Mouse (Mus musculus): ENCODE data around the gene Armcx3. TPM values are rescaled to one million over a fixed set of nuclear protein-coding genes. Genes with fewer than 3 reads are reported as not detected.

Armcx3 gene
- total and polyA plus RNA-seq, 2 experiments from 2014 or later = 49.4 to 75.0 TPM

DNA sequence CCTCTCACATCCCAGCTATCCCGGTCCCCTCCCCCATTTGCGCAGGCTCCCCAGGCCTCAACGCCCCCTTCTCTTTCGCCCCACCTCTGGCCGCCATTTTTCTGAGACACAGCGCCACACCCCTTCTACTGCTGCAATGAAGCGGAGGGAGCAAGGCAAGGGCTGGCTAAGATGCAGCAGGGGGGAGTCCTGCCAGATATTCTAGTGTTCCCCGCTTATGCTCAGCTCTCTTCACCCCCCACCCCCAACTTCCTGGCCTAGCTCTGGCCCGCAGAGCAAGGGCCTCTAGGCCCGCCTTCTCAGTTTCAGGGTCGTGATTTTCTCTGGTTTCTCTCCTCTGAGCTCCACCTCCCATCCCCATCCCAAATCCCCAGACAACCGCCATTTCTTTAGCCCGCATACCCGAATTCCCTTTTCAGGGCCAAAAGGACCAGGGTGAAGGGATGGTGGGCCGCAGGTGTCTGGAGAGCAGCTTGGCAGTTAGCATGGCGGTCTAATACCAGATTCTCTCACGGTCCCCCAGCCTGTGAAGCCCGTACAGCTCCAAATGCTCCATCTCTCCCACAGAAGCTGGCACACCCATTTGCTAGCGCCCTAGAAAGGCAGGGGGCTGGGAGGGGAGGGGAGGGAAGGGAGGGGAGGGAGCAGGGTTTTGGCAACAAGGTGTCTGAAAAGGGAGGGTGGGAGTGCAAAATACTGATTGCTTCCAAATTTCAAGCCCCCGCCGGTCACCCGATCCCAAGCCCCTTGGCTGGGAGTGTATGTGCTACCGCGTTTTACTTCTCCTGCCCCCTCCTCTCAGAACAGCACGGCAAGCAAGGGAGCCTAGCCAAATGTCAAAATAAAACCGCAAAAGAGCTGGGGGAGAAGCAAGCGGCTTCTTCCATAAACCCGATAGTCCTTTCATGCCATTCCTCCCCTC, 51.7 kb downstream of the Armcx3 start:
- Histone ChIP-seq H3K4me3 (ENCODE audit: low read depth, low read length) (peak overlapping the region; percentile 55), H3K27ac (ENCODE audit: low read depth, low read length) (peak overlapping the region; percentile 89), H3K27me3 (ENCODE audit: insufficient read depth, low read length) (no peaks in the 10 kb centered on the region), H3K4me1 (ENCODE audit: insufficient read depth, low read length) (no peaks in the 10 kb centered on the region), H3K9ac (replicated peaks; ENCODE audit: low read length, poor library complexity, severe bottlenecking) (peak overlapping the region; percentile 74), H3K4me2 (ENCODE audit: low read depth, low read length, poor library complexity, severe bottlenecking) (peak overlapping the region; percentile 51), H3K9me3 (ENCODE audit: low read length) (no peaks in the 10 kb centered on the region), H3K36me3 (ENCODE audit: insufficient read depth, low read length) (peaks cover 10% of the 10 kb centered on the region; the same call in 1 of the 2 replicates)
- DNase-seq (ENCODE audit: low spot score) (peak; percentile 63), ATAC-seq (ENCODE audit: low FRiP score) (peak; percentile 82)
- peak; percentile 35 for TF ChIP-seq CTCF (IDR thresholded peaks at IDR 0.05)
- whole genome bisulfite sequencing = 15% methylated on average over 27 of the region's 28 CpGs

DNA sequence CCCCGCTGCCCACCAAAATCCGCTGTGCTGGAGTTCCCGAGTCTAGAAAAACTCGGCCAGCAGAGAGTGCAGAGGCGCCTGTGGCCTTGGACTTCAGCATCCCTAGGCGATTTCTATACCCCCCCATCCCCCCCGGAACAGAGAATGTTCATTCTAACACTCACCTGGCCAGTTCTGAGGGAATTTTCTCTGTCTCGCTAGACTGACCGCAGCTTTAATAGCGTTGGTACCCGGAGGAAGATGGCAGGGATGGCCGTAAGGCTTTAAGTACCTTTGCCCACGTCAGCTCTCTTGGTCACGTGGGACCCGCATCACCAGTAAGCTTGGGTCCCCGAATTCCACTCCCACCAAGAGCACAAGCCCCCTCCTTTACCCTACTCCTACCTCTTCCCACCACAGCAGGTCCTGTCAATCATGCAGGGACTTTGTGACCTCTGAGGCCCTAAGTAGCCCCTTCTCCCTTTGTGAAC, 52.4 kb downstream of the Armcx3 start, which contains the start of gene Armcx2:
Armcx2 (minus strand) TSS at position 467 of the 470 bp plus-strand sequence.
- Histone ChIP-seq H3K4me3 (ENCODE audit: low read depth, low read length) (peak within 1 kb of the TSS; percentile 55), H3K9me3 (ENCODE audit: low read length) (no peaks in the 10 kb centered on the region), H3K27me3 (ENCODE audit: insufficient read depth, low read length) (no peaks in the 10 kb centered on the region), H3K9ac (replicated peaks; ENCODE audit: low read length, poor library complexity, severe bottlenecking) (peak within 1 kb of the TSS; percentile 74), H3K4me2 (ENCODE audit: low read depth, low read length, poor library complexity, severe bottlenecking) (peak within 1 kb of the TSS; percentile 51), H3K36me3 (ENCODE audit: insufficient read depth, low read length) (peaks cover 10% of the 10 kb centered on the region; the same call in 1 of the 2 replicates), H3K4me1 (ENCODE audit: insufficient read depth, low read length) (no peaks in the 10 kb centered on the region), H3K27ac (ENCODE audit: low read depth, low read length) (peak within 1 kb of the TSS; percentile 89)
- TF ChIP-seq CTCF (IDR thresholded peaks at IDR 0.05) = no peak
- 25% methylated on average over 12 of the region's 16 CpGs for WGBS
- peak; percentile 92 for ATAC-seq (ENCODE audit: low FRiP score)
- peak; percentile 87 for DNase-seq (ENCODE audit: low spot score)

Small RNA genes lying within 50 kb of the gene (microRNA-seq; reads per million reads assigned to microRNA genes)
- not detected for gene Mir7093 (ENCODE audit: borderline number of aligned reads)

Other genes starting within 250 kb of the Armcx3 start
- gene Timm8a1, start 214.7 kb upstream of the Armcx3 start, total RNA-seq (2014; rRNA removed) = 5.3 and 11.7 TPM in 2 replicates
- gene Timm8a1, start 214.7 kb upstream of the Armcx3 start, polyA plus RNA-seq (2015; fragmentation: Nextera tagmentation; extraction: Ambion mirVana) = 35.2 and 37.4 TPM in 2 replicates
- gene Btk, start 173.0 kb upstream of the Armcx3 start, total RNA-seq (2014; rRNA removed) = 0.27 and 0.52 TPM in 2 replicates
- gene Btk, start 173.0 kb upstream of the Armcx3 start, polyA plus RNA-seq (2015; fragmentation: Nextera tagmentation; extraction: Ambion mirVana) = 0.48 and 0.56 TPM in 2 replicates
- gene Rpl36a, start 170.9 kb upstream of the Armcx3 start, total RNA-seq (2014; rRNA removed) = 299 and 311 TPM in 2 replicates
- 156 and 169 TPM in 2 replicates for gene Rpl36a, start 170.9 kb upstream of the Armcx3 start, polyA plus RNA-seq (2015; fragmentation: Nextera tagmentation; extraction: Ambion mirVana)
- 5.0 and 7.6 TPM in 2 replicates for gene Gla, start 155.5 kb upstream of the Armcx3 start, total RNA-seq (2014; rRNA removed)
- gene Gla, start 155.5 kb upstream of the Armcx3 start, polyA plus RNA-seq (2015; fragmentation: Nextera tagmentation; extraction: Ambion mirVana) = 4.6 and 5.1 TPM in 2 replicates
- 42.4 and 48.6 TPM in 2 replicates for gene Hnrnph2, start 155.4 kb upstream of the Armcx3 start, total RNA-seq (2014; rRNA removed)
- 109 and 116 TPM in 2 replicates for gene Hnrnph2, start 155.4 kb upstream of the Armcx3 start, polyA plus RNA-seq (2015; fragmentation: Nextera tagmentation; extraction: Ambion mirVana)
- 15.0 and 21.4 TPM in 2 replicates for gene Armcx4, start 70.1 kb upstream of the Armcx3 start, total RNA-seq (2014; rRNA removed)
- gene Armcx4, start 70.1 kb upstream of the Armcx3 start, polyA plus RNA-seq (2015; fragmentation: Nextera tagmentation; extraction: Ambion mirVana) = 4.5 and 6.0 TPM in 2 replicates
- 41.0 and 70.2 TPM in 2 replicates for gene Armcx1, start 38.6 kb upstream of the Armcx3 start, total RNA-seq (2014; rRNA removed)
- gene Armcx1, start 38.6 kb upstream of the Armcx3 start, polyA plus RNA-seq (2015; fragmentation: Nextera tagmentation; extraction: Ambion mirVana) = 58.9 and 62.5 TPM in 2 replicates
- 40.0 and 40.1 TPM in 2 replicates for gene Armcx6, start 5.2 kb upstream of the Armcx3 start, total RNA-seq (2014; rRNA removed)
- gene Armcx6, start 5.2 kb upstream of the Armcx3 start, polyA plus RNA-seq (2015; fragmentation: Nextera tagmentation; extraction: Ambion mirVana) = 49.0 and 51.4 TPM in 2 replicates
- gene Armcx2, start 52.6 kb downstream of the Armcx3 start, total RNA-seq (2014; rRNA removed) = 114 and 129 TPM in 2 replicates
- gene Armcx2, start 52.6 kb downstream of the Armcx3 start, polyA plus RNA-seq (2015; fragmentation: Nextera tagmentation; extraction: Ambion mirVana) = 85.4 and 88.1 TPM in 2 replicates
- 0.11 TPM in 1 of 2 replicates, not detected in the other for gene Nxf2, start 208.2 kb downstream of the Armcx3 start, total RNA-seq (2014; rRNA removed)
- gene Nxf2, start 208.2 kb downstream of the Armcx3 start, polyA plus RNA-seq (2015; fragmentation: Nextera tagmentation; extraction: Ambion mirVana) = 0.19 and 0.43 TPM in 2 replicates

Data from midbrain, postnatal 0 days (tissue).